ENCODE assay signal across 18 mouse cellular contexts in genomic region chr15:88902200-88902875, GRCm38 (mm10). TPM values are rescaled to one million over a fixed set of nuclear protein-coding genes. Genes with fewer than 3 reads are reported as not detected.
DNase-seq lines count a peak whose midpoint lies in the region; ATAC-seq and TF ChIP-seq lines count a peak whose summit lies in the region.
"Had no signal": no experiment of that assay in that cellular context is flagged by ENCODE, and none has a peak within 500 bp of the region (broad histone marks: within the 10 kb centered on the region; RNA-seq: fewer than 3 reads in every experiment).

No protein-coding gene starts in this region.

- no peak for TF ChIP-seq CTCF in lung, postnatal 0 days (IDR thresholded peaks at IDR 0.05)

- no peaks in the 10 kb centered on the region for H3K36me3 ChIP-seq in lung, postnatal 0 days (ENCODE audit: insufficient read depth, low read length)
- no peaks in the 10 kb centered on the region for H3K36me3 ChIP-seq in forebrain, embryonic 15.5 days
- H3K36me3 ChIP-seq: limb, embryonic 15.5 days; neural tube, embryonic 13.5 days had no signal

- H3K27me3 ChIP-seq in lung, postnatal 0 days (replicated peaks; ENCODE audit: insufficient read depth, low read length) = no peaks in the 10 kb centered on the region
- no peaks in the 10 kb centered on the region for H3K27me3 ChIP-seq in forebrain, embryonic 15.5 days
- H3K27me3 ChIP-seq: limb, embryonic 15.5 days; neural tube, embryonic 13.5 days had no signal

- peak; percentile 81 for DNase-seq in adrenal gland, adult 2 months
- DNase-seq in adrenal gland, postnatal 4 days (ENCODE audit: low spot score in 2 of 2) = no peak
- DNase-seq in 3T3-L1 (ENCODE audit: low read depth, low spot score) = peak; percentile 82
- peak; percentile 53 for DNase-seq in lung, postnatal 0 days (ENCODE audit: low spot score)
- DNase-seq in cerebellum, adult 11 months = no peak
- no peak for DNase-seq in cerebellum, postnatal 10 days
- DNase-seq: cerebellum, adult 9-11 months; heart, adult 2 months; heart, postnatal 14 days; midbrain, embryonic 14.5 days; spleen, adult 18-20 months had no signal

- H3K4me1 ChIP-seq in lung, postnatal 0 days (ENCODE audit: insufficient read depth, low read depth, low read length) = no peaks in the 10 kb centered on the region
- H3K4me1 ChIP-seq in forebrain, embryonic 15.5 days = no peaks in the 10 kb centered on the region
- H3K4me1 ChIP-seq: limb, embryonic 15.5 days; neural tube, embryonic 13.5 days had no signal

- 58% methylated on average over 15 of the region's 15 CpGs for WGBS in lung, postnatal 0 days
- 84% methylated on average over 15 of the region's 15 CpGs for WGBS in forebrain, embryonic 15.5 days

- no peak overlapping the region for H3K9ac ChIP-seq in lung, postnatal 0 days (replicated peaks; ENCODE audit: low read depth)
- no peak overlapping the region for H3K9ac ChIP-seq in forebrain, embryonic 15.5 days (replicated peaks)
- H3K9ac ChIP-seq: limb, embryonic 15.5 days; neural tube, embryonic 13.5 days had no signal

- peak; percentile 79 for ATAC-seq in common myeloid progenitor, adult 5-6 weeks (replicated peaks; ENCODE audit: low read depth, poor library complexity, severe bottlenecking)
- ATAC-seq in lung, postnatal 0 days = peak; percentile 68
- no peak for ATAC-seq in forebrain, embryonic 15.5 days (replicated peaks)

- no peak overlapping the region for H3K4me2 ChIP-seq in lung, postnatal 0 days (replicated peaks; ENCODE audit: low read depth, low read length)
- no peak overlapping the region for H3K4me2 ChIP-seq in forebrain, embryonic 15.5 days (replicated peaks)
- H3K4me2 ChIP-seq: limb, embryonic 15.5 days; neural tube, embryonic 13.5 days had no signal

- no peak overlapping the region for H3K4me3 ChIP-seq in lung, postnatal 0 days (ENCODE audit: low read depth, low read length)
- H3K4me3 ChIP-seq in forebrain, embryonic 15.5 days = no peak overlapping the region
- H3K4me3 ChIP-seq: heart, adult 2 months; limb, embryonic 15.5 days; neural tube, embryonic 13.5 days had no signal

- TF ChIP-seq EP300 in lung, postnatal 0 days (IDR thresholded peaks at IDR 0.05) = no peak

- H3K9me3 ChIP-seq in lung, postnatal 0 days (ENCODE audit: low read length) = no peaks in the 10 kb centered on the region
- no peaks in the 10 kb centered on the region for H3K9me3 ChIP-seq in forebrain, embryonic 15.5 days
- H3K9me3 ChIP-seq: limb, embryonic 15.5 days; neural tube, embryonic 13.5 days had no signal

- no peak overlapping the region for H3K27ac ChIP-seq in lung, postnatal 0 days (ENCODE audit: low read length)
- no peak overlapping the region for H3K27ac ChIP-seq in forebrain, embryonic 15.5 days (replicated peaks)
- H3K27ac ChIP-seq: heart, adult 2 months; kidney, postnatal 0 days; limb, embryonic 15.5 days; neural tube, embryonic 13.5 days had no signal

RNA-seq across cellular contexts. Expression of gene Pim3, which starts 40.4 kb away (rescaled TPM):
- total RNA-seq in adrenal gland, adult 2 months (2021) = 100 to 1,000 TPM in 1 of 2 experiments, 10 to 100 TPM in 1; 71.7 to 105 TPM
- 156 and 157 TPM in 2 replicates for polyA plus RNA-seq in adrenal gland, adult 2 months (2012; rRNA removed)
- 10 to 100 TPM; 45.9 to 48.8 TPM for total RNA-seq in adrenal gland, postnatal 4 days (2021)
- 11.9 and 12.3 TPM in 2 replicates for total RNA-seq in common myeloid progenitor, adult 5-6 weeks (2017)
- polyA plus RNA-seq in lung, postnatal 0 days (2015; fragmentation: Nextera tagmentation; extraction: Ambion mirVana) = 66.0 and 69.6 TPM in 2 replicates
- 69.1 and 70.7 TPM in 2 replicates for polyA plus RNA-seq in forebrain, embryonic 15.5 days (2015; fragmentation: Nextera tagmentation; extraction: Ambion mirVana)

RNA-seq across cellular contexts. Expression of gene Ttll8, which starts 51.9 kb away (rescaled TPM):
- total RNA-seq in adrenal gland, adult 2 months (2021) = under 1 TPM in 1 of 2 experiments, not detected in 1; 0.17 TPM
- 0.03 TPM in 1 of 2 replicates, not detected in the other for polyA plus RNA-seq in adrenal gland, adult 2 months (2012; rRNA removed)
- total RNA-seq in adrenal gland, postnatal 4 days (2021) = under 1 TPM in 1 of 2 experiments, not detected in 1; 0.28 TPM
- not detected in 2 replicates for total RNA-seq in common myeloid progenitor, adult 5-6 weeks (2017)
- 0.06 and 0.07 TPM in 2 replicates for polyA plus RNA-seq in lung, postnatal 0 days (2015; fragmentation: Nextera tagmentation; extraction: Ambion mirVana)
- polyA plus RNA-seq in forebrain, embryonic 15.5 days (2015; fragmentation: Nextera tagmentation; extraction: Ambion mirVana) = 0.14 TPM in 1 of 2 replicates, not detected in the other
- total RNA-seq: heart, adult 2 months; heart, postnatal 14 days had no signal
- polyA plus RNA-seq: embryonic facial prominence, embryonic 11.5 days; intestine, embryonic 14.5 days; kidney, postnatal 0 days; limb, embryonic 15.5 days; midbrain, embryonic 14.5 days; neural tube, embryonic 13.5 days had no signal

Comparison
In these comparisons a context has a peak if more than half of its experiments do, and no peak if none do; other contexts are left out.
1. DNase-seq: peak in adrenal gland, adult 2 months (single experiment), 3T3-L1 (single experiment) and lung, postnatal 0 days (single experiment); none in adrenal gland, postnatal 4 days (0 of 2), cerebellum, adult 11 months (single experiment) and cerebellum, postnatal 10 days (0 of 2).